Mouse (Mus musculus) cerebral cortex, adult 2 months (tissue): Measurements from ENCODE around the gene 4930579F01Rik.

Source experiments
- WGBS: fragments of 180-500 bp; shearing (Covaris S2); methylation state at CpG from one replicate; pipeline ENCODE4 v1.1.7; 2018; 5-methylcytosine and 5-hydroxymethylcytosine counted together

4930579F01Rik gene

GRCm38 (mm10) chr3:138193683-138194302, at the start of gene 4930579F01Rik:
TSS of gene 4930579F01Rik (minus strand) at chr3:138193825.
- 86% methylated on average over 15 of the region's 15 CpGs for WGBS

GRCm38 (mm10) chr3:138242933-138243332, 49.3 kb upstream of the 4930579F01Rik start:
- WGBS: 94% methylated on average over 6 of the region's 6 CpGs

GRCm38 (mm10) chr3:138242021-138242726, 48.5 kb upstream of the 4930579F01Rik start:
- WGBS: 65% methylated on average over 14 of the region's 14 CpGs

GRCm38 (mm10) chr3:138241371-138241770, 47.7 kb upstream of the 4930579F01Rik start:
- WGBS: 69% methylated on average over 6 of the region's 6 CpGs

DNA sequence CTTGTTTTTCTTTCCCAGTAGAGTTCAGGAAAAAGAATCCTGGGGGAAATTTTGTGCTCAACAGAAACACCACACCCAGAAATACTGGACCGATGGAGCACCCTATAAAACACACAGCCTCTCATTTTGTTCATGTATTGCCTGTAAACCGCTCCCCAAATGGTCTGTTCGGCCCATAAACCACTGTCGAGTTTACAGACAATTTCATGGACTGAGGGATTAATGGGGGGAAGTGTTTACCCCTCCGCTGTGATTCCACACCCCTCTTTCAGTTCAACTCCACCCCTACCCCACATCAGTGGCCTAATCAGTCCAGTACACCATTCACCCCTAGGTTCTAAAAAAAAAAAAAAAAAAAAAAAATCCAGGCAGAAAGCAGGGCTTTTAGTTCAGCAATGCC, 47.3 kb upstream of the 4930579F01Rik start:
- 78% methylated on average over 5 of the region's 5 CpGs for whole genome bisulfite sequencing

DNA sequence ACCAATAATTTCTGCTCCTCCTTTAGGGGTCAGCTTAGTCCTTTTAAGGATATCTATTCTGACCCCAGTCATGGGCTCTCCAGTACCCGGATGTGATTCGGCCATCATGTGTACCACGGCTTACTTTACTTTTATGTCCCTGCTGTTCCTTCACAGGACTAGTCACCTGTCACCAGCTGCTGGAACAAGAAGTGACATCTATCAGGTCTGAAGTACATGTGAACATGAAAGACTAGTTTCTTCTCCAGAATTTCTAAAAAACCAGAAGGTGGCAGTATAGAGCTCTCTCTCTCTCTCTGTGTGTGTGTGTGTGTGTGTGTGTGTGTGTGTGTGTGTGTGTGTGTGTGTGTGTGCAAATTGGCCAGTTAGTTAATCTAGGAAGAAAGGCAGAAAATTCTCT, 46.8 kb upstream of the 4930579F01Rik start:
- WGBS: 92% methylated on average over 3 of the region's 3 CpGs

DNA sequence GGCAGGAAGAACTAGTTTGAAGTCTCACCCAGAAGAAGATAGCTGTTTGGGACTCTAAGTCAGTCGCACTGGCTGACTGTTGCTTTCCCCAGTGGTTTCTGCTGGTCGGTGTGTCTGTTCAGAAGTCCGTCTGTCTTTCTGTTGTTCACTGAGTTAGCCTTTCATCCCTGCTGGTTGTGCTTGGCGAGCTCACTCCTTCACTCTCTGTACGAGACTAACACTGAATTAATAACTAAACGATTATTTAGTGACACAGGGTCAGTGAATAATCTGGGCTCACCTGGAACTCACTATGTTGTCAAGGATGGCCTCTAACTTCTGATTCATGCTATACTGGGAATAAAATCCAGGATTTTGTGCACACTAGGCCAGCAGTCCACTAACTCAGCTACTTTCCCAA, 45.8 kb upstream of the 4930579F01Rik start:
- 94% methylated on average over 6 of the region's 6 CpGs for WGBS

GRCm38 (mm10) chr3:138238046-138238445, 44.4 kb upstream of the 4930579F01Rik start:
- 88% methylated on average over 10 of the region's 10 CpGs for WGBS

DNA sequence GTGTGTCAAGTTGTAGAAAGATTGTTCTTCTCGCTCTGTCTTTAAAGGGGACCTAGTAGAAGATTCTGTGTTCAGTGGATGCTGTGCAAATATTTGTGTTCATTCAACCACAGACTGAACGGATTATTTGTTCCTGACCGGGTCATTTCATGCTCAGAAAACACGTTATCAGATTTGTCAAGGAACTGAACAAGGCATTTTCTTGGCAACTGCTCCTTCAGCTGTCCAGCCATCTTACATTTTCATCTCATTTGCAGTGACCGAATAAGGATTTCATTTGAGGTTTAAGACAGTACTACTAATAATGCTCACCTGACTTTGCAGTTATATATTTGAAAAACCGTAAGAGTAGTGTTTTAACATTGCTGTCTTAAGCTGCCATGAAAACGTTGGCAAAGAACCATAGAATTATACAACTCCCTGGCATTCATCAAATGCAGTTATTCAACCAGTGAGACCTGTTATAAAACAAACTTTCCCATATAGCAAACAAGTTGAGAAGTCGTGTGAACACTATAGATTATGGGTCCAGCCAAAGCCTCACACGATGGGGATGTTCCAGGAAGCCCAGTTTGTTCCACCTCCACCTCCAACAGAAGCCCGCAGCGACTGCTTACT, 43.0 kb upstream of the 4930579F01Rik start:
- 72% methylated on average over 11 of the region's 11 CpGs for WGBS

DNA sequence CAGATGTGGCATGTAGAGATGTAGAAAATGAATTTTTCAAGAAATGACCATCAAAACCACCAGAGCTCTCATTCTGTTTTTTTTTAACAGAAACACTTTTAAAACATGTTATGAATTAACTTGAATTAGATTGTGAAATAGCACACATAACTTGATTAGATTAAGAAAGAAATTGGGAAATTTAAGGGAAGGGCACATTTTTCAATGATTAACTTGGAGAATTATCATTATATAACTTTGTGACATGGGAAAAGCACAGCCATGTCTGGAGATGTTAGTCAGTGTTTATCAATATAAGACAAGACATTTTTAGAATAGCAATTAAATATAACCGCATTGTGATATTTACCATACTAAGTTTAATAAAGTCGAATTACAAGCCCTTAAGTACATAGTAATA, 37.9 kb upstream of the 4930579F01Rik start:
- WGBS: 92% methylated on average over 2 of the region's 2 CpGs

- 88% methylated on average over 3 of the region's 3 CpGs for WGBS
Observed at GRCm38 (mm10) chr3:138230266-138230665, 36.6 kb upstream of the 4930579F01Rik start.

GRCm38 (mm10) chr3:138229448-138229847, 35.8 kb upstream of the 4930579F01Rik start:
- WGBS: 97% methylated on average over 1 of the region's 1 CpGs

- 96% methylated on average over 8 of the region's 8 CpGs for WGBS
Observed at GRCm38 (mm10) chr3:138227782-138228181, 34.2 kb upstream of the 4930579F01Rik start.

DNA sequence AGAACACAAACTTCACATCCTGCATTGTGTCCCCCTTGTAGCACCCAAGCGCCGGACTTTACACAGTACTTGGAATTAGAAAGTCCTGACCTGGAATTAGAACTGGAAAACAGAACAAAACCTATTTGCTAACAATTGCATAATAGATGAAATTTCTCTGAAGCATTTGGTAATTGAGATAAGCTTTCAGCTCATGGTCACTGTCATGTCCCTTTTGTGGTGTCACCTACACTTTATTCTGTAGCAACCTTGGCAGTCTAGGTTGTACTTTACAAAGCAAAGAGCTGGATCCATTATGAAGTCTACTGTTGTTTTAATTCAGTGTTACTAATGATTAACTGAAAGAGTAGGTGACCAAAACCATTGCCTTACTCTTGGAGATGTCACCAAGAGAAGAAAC, 33.5 kb upstream of the 4930579F01Rik start:
- WGBS: 93% methylated on average over 2 of the region's 2 CpGs

DNA sequence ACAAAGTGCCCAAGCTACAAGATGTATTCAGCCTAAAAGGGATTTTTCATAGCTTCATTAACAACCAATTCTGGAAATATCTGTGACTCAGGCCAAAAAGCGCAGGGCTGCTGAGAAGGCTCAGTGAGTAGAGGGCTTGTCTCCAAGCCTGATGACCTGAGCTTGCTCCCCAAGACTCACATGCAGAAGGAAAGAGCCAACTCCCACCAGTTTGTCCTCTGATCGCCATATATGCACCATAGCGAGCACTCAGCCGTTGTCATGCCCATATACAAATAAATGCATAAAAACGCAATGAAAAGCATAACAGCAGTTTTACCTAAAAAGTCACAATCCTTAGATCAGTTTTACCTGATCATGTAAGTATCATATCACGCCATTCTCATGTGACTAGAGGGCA, 32.9 kb upstream of the 4930579F01Rik start:
- 97% methylated on average over 6 of the region's 6 CpGs for WGBS

DNA sequence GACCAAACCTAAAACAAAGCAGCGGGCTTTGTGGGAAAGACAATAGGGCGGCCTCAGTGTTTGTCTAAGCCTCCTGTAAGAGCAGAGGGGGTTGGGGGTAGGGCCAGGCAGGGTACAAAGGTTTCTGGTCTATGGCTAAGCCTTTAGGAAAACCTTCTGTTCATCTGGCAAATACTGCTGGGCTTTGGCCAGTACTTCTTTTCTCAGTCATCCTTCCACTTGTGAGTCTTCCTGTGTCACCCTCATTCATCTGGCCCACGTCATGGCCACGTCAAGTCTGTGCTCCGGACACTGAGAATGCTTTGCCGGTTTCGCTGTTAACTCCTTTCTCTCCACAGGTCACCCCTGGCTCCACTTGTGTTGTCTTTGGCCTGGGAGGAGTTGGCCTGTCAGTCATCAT, 32.2 kb upstream of the 4930579F01Rik start:
- 71% methylated on average over 7 of the region's 7 CpGs for WGBS

DNA sequence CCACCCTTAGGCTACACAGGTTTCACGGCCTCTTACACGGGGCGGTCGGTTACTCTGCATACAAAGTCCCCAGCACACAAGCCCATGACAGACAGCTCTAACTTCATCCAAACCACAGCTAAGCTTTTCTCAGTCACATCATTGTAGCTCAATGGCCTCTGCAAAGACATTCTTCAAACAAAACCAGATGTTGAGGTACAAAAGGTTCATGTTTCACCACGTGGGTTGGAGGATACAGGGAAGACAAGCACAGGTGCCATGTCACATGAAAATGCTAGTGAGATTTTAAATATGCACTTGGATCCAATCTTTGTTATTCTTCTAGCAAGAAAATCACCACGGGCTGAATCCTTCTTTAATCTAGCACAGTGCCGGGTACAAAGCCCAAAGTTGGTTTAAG, 31.7 kb upstream of the 4930579F01Rik start:
- WGBS: 74% methylated on average over 6 of the region's 7 CpGs

GRCm38 (mm10) chr3:138224363-138224954, 30.8 kb upstream of the 4930579F01Rik start:
- WGBS: 84% methylated on average over 13 of the region's 13 CpGs

DNA sequence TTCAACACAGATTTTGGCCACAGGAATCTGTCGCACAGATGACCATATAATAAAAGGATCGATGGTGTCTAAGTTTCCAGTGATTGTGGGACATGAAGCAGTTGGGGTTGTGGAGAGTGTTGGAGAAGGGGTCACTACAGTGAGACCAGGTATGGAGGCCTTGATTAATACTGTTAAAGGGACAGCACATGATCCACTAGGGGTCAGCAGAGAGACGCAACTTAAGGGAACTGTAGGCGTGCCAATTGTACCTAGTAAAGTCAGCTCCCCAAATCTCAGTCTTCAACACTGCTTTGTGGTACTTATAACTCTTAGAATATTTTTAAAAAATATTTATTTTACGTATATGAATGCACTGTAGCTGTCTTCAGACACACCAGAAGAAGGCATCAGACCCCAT, 29.3 kb upstream of the 4930579F01Rik start:
- WGBS: 72% methylated on average over 5 of the region's 5 CpGs

- WGBS: 78% methylated on average over 4 of the region's 4 CpGs
Observed at GRCm38 (mm10) chr3:138222511-138222910, 28.9 kb upstream of the 4930579F01Rik start.

GRCm38 (mm10) chr3:138221116-138221515, 27.5 kb upstream of the 4930579F01Rik start:
- 88% methylated on average over 11 of the region's 11 CpGs for WGBS

DNA sequence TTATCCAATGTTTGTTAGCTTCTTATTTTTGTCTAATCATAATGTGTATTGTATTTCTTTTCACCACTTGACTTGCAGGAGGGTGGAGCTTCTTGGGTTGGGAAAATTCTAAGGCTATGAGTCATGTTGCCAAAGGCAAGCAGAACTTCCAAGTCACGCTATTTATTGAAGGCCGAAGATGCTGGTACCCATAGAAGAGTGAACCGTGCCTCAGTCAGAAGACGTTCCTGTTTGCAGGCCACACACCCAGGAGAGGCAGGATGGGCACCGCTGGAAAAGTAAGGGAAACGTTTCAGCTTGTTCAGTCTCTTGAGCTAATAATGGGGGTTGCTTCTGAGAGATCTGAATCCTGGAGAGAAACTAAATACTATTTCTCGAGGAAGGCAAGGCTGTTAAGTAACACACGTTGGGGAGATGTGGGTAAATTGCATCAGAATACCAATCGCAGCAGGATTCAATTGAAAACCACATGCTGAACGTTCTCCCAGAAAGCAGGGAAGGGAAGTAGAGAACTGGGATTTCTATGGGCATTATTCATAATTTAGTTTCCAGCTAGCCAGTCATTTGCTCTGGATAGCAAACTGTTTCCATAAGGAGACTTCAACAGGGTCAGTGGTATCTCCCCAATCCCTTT, 24.1 kb upstream of the 4930579F01Rik start, which contains the start of gene Adh7:
TSS of gene Adh7 (plus strand) at position 130 of the 634 bp plus-strand sequence.
- WGBS: 79% methylated on average over 10 of the region's 10 CpGs
